Mouse (Mus musculus): ENCODE data around the gene Serpinb2. TPM values are rescaled to one million over a fixed set of nuclear protein-coding genes. Genes with fewer than 3 reads are reported as not detected.

Gene Serpinb2
- polyA plus RNA-seq, 1 experiment = 0.11 TPM

GRCm38 (mm10) chr1:107505898-107506562 lies 5.2 kb upstream of the Serpinb2 start:
- H3K27me3 ChIP-seq (replicated peaks; ENCODE audit: control insufficient read depth, insufficient read depth, low read length) = no peaks in the 10 kb centered on the region
- no peak overlapping the region for H3K27ac ChIP-seq (ENCODE audit: insufficient read depth, low read depth, low read length)
- no peak for DNase-seq
- H3K4me1 ChIP-seq (ENCODE audit: control insufficient read depth, insufficient read depth, low read length) = no peaks in the 10 kb centered on the region
- H3K36me3 ChIP-seq (ENCODE audit: control insufficient read depth, insufficient read depth, low read length) = no peaks in the 10 kb centered on the region
- WGBS = 85% methylated on average over 8 of the region's 8 CpGs
- H3K4me3 ChIP-seq (ENCODE audit: insufficient read depth, low read depth, low read length) = no peak overlapping the region
- TF ChIP-seq POLR2A (IDR thresholded peaks at IDR 0.05; ENCODE audit: low read depth, low read length) = no peak
- no peak for TF ChIP-seq CTCF (conservative IDR thresholded peaks at IDR 0.05; ENCODE audit: insufficient read depth, insufficient read length, low read depth, low read length)

- 74% methylated on average over 2 of the region's 2 CpGs for WGBS
- Histone ChIP-seq H3K27me3 (replicated peaks; ENCODE audit: control insufficient read depth, insufficient read depth, low read length) (no peaks in the 10 kb centered on the region), H3K36me3 (ENCODE audit: control insufficient read depth, insufficient read depth, low read length) (no peaks in the 10 kb centered on the region), H3K27ac (ENCODE audit: insufficient read depth, low read depth, low read length) (no peak overlapping the region), H3K4me1 (ENCODE audit: control insufficient read depth, insufficient read depth, low read length) (no peaks in the 10 kb centered on the region), H3K4me3 (ENCODE audit: insufficient read depth, low read depth, low read length) (no peak overlapping the region)
- DNase-seq = no peak
- TF ChIP-seq CTCF (conservative IDR thresholded peaks at IDR 0.05; ENCODE audit: insufficient read depth, insufficient read length, low read depth, low read length) (no peak), POLR2A (IDR thresholded peaks at IDR 0.05; ENCODE audit: low read depth, low read length) (no peak)
Observed at GRCm38 (mm10) chr1:107512194-107513138, 1.2 kb downstream of the Serpinb2 start.

GRCm38 (mm10) chr1:107513530-107513929 lies 2.3 kb downstream of the Serpinb2 start:
- Histone ChIP-seq H3K4me3 (ENCODE audit: insufficient read depth, low read depth, low read length) (no peak overlapping the region), H3K36me3 (ENCODE audit: control insufficient read depth, insufficient read depth, low read length) (no peaks in the 10 kb centered on the region), H3K27ac (ENCODE audit: insufficient read depth, low read depth, low read length) (no peak overlapping the region), H3K27me3 (replicated peaks; ENCODE audit: control insufficient read depth, insufficient read depth, low read length) (no peaks in the 10 kb centered on the region), H3K4me1 (ENCODE audit: control insufficient read depth, insufficient read depth, low read length) (no peaks in the 10 kb centered on the region)
- DNase-seq = no peak
- TF ChIP-seq CTCF (conservative IDR thresholded peaks at IDR 0.05; ENCODE audit: insufficient read depth, insufficient read length, low read depth, low read length) = no peak
- TF ChIP-seq POLR2A (IDR thresholded peaks at IDR 0.05; ENCODE audit: low read depth, low read length) = no peak
- WGBS = 71% methylated on average over 1 of the region's 1 CpGs

GRCm38 (mm10) chr1:107515839-107516498 lies 4.7 kb downstream of the Serpinb2 start:
- 64% methylated on average over 2 of the region's 2 CpGs for WGBS

GRCm38 (mm10) chr1:107525592-107525991 lies 14.4 kb downstream of the Serpinb2 start:
- no peak for TF ChIP-seq CTCF (conservative IDR thresholded peaks at IDR 0.05; ENCODE audit: insufficient read depth, insufficient read length, low read depth, low read length)
- no peak for TF ChIP-seq POLR2A (IDR thresholded peaks at IDR 0.05; ENCODE audit: low read depth, low read length)
- no peak overlapping the region for H3K27ac ChIP-seq (ENCODE audit: insufficient read depth, low read depth, low read length)
- WGBS = 70% methylated on average over 4 of the region's 4 CpGs
- no peaks in the 10 kb centered on the region for H3K36me3 ChIP-seq (ENCODE audit: control insufficient read depth, insufficient read depth, low read length)
- no peaks in the 10 kb centered on the region for H3K27me3 ChIP-seq (replicated peaks; ENCODE audit: control insufficient read depth, insufficient read depth, low read length)
- DNase-seq = no peak
- no peaks in the 10 kb centered on the region for H3K4me1 ChIP-seq (ENCODE audit: control insufficient read depth, insufficient read depth, low read length)
- H3K4me3 ChIP-seq (ENCODE audit: insufficient read depth, low read depth, low read length) = no peak overlapping the region

More at GRCm38 (mm10) chr1:107515839-107516498, 4.7 kb downstream of the Serpinb2 start:
- TF ChIP-seq CTCF (conservative IDR thresholded peaks at IDR 0.05; ENCODE audit: insufficient read depth, insufficient read length, low read depth, low read length) = no peak
- Histone ChIP-seq H3K27me3 (replicated peaks; ENCODE audit: control insufficient read depth, insufficient read depth, low read length) (no peaks in the 10 kb centered on the region), H3K36me3 (ENCODE audit: control insufficient read depth, insufficient read depth, low read length) (no peaks in the 10 kb centered on the region), H3K27ac (ENCODE audit: insufficient read depth, low read depth, low read length) (no peak overlapping the region), H3K4me1 (ENCODE audit: control insufficient read depth, insufficient read depth, low read length) (no peaks in the 10 kb centered on the region), H3K4me3 (ENCODE audit: insufficient read depth, low read depth, low read length) (no peak overlapping the region)
- DNase-seq = no peak

GRCm38 (mm10) chr1:107528325-107529078 lies 17.3 kb downstream of the Serpinb2 start:
- 59% methylated on average over 3 of the region's 3 CpGs for WGBS
- no peak for DNase-seq
- no peaks in the 10 kb centered on the region for H3K36me3 ChIP-seq (ENCODE audit: control insufficient read depth, insufficient read depth, low read length)
- H3K27ac ChIP-seq (ENCODE audit: insufficient read depth, low read depth, low read length) = no peak overlapping the region
- no peaks in the 10 kb centered on the region for H3K27me3 ChIP-seq (replicated peaks; ENCODE audit: control insufficient read depth, insufficient read depth, low read length)
- H3K4me3 ChIP-seq (ENCODE audit: insufficient read depth, low read depth, low read length) = no peak overlapping the region
- H3K4me1 ChIP-seq (ENCODE audit: control insufficient read depth, insufficient read depth, low read length) = no peaks in the 10 kb centered on the region
- TF ChIP-seq POLR2A (IDR thresholded peaks at IDR 0.05; ENCODE audit: low read depth, low read length) = no peak
- TF ChIP-seq CTCF (conservative IDR thresholded peaks at IDR 0.05; ENCODE audit: insufficient read depth, insufficient read length, low read depth, low read length) = no peak

Data from kidney, adult 2 months (tissue).